Mouse (Mus musculus): ENCODE data around the gene Mmp11.

DNA sequence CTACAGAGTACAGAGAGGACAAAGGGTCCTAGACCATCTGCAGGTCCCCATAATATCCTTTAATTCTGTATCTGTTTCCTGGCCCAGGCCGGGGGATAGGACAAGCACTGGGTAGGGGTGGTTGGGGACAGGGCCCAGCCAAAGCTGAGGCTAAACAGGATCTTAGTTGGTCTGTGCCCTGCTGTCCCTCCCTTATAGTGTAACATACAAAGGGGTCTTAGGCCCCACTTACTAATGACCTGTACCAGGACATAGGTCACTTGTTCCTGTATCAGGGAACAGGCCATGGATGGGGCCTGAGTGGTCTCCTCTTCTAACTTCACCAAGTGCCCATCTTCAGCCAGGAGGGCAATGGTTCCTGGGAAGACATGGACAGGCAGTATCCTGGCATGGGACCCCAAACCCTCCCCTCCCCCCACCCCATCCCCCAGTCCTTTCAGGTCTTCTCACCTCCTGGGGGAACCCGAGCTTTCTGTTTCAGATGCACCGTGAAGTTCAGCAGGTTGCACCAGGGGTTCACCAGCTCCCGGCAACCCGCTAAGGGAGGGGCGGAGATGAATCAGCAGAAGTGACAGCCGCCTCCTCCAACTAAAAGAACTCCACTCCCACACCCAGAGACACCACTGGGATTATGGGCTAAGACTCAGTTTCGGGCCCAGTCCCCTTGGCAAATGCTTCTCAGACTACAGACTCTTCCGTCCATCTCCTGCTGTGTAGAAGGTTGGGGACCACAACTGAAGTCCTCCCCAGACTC lies 3.4 kb upstream of the Mmp11 start:
- no peak for TF ChIP-seq CTCF (IDR thresholded peaks at IDR 0.05; ENCODE audit: low read depth)
- 0 out of 2 replicates have a peak, but pooled peaks have one; percentile 27 for TF ChIP-seq EP300 (IDR thresholded peaks at IDR 0.05; ENCODE audit: low read depth)

Data from liver, postnatal 0 days (tissue).